Mouse (Mus musculus): Measurements from ENCODE around the gene Tmem217.

DNA sequence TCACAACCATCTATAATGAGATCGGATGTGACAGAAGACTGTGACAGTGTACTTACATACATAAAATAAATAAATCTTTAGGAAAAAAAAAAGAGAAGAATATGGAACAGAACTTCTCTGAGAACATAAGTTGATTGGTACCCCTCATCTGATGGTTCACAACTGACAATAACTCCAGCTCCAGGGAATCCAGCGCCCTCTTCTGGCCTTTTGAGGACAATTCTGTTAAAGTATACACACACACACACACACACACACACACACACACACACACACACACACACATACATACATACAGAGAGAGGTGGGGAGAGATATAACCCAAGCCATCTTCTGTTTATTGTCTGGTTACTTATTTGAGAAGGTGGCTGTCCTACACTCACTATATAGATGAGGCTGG, 67.8 kb downstream of the Tmem217 start:
- TF ChIP-seq GATA1 (IDR thresholded peaks at IDR 0.05; ENCODE audit: low read length) = no peak
- TF ChIP-seq TAL1 (IDR thresholded peaks at IDR 0.05; ENCODE audit: low read length) = no peak
